Mouse (Mus musculus) cortical plate, adult 2 months (tissue): Measurements from ENCODE around the gene Lyrm4.

Experiments
- CTCF ChIP-seq: fragments of 200-500 bp; IDR thresholded peaks from 2 replicates; pipeline ENCODE4 v1.5.1; 2011; ENCODE audit warnings: mild to moderate bottlenecking, control low read depth, low read length; ENCODE audit not compliant: insufficient read depth; ENCODE audit errors: extremely low read depth
- POLR2A ChIP-seq: fragments of 200-500 bp; IDR thresholded peaks from 2 replicates; pipeline ENCODE4 v1.6.1; 2011; ENCODE audit warnings: mild to moderate bottlenecking, low read length, control low read depth; ENCODE audit not compliant: insufficient read depth; ENCODE audit errors: extremely low read depth

DNA sequence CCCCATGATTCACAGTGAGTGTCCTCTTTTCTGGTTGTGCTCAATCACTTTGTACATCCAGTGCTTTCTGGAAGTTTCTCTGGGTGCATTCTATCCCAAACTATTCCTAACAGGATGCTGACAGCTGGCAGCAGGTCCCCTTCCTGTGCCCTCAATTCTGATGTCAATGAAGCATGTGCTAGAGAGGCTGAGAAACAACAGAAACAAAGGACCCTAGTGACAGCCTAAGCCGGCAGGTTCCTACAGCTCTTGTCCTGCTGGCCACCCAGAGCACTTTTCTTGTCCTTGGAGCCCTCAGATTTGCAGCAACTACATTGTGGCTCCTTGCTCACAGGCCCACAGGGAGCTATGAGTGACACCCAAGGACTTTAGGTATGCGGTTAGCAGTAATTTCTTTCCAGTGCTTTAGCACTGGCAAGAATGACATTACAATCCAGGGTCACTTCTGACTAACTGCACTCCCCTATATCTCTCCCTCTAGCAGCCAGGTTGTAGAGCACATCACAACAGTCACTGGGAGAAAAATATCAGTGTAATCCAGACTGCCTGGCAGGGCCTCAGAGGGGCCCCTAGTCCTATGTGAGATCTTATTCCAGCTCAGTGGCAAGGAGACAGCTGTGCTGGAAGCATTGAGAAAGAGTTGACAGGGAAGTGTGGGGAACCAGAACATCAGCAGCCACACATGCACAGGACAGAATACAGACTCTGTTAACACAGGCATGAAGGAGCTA lies 121.5 kb downstream of the Lyrm4 start:
- TF ChIP-seq CTCF (no peak), POLR2A (no peak)
